Mouse (Mus musculus) intestine, embryonic 14.5 days (tissue): ENCODE measurements around the gene Iqcj. TPM values are rescaled to one million over a fixed set of nuclear protein-coding genes. Genes with fewer than 3 reads are reported as not detected.

Experiments
- polyA plus RNA-seq: library from polyadenylated mRNA; unstranded; fragments of >200 nt; fragmentation: Nextera tagmentation; extraction: Ambion mirVana; gene quantifications from 2 replicates; pipeline ENCODE4 v1.2.1, GENCODE M21; 2014

Gene Iqcj
- polyA plus RNA-seq, 1 experiment from 2014 or later = not detected

Other genes with a start within 250 kb of the Iqcj start
- gene Iqschfp, start within 50 bp of the Iqcj start, polyA plus RNA-seq = 0.42 TPM in 1 of 2 replicates, not detected in the other
- gene Schip1, start 172.6 kb downstream of the Iqcj start, polyA plus RNA-seq = 63.0 and 69.3 TPM in 2 replicates